Mouse (Mus musculus) lung, adult 18-20 months (tissue): ENCODE measurements at regions not wholly inside any gene's neighbourhood (a gene's known extent, or its start where the extent isn't known, plus 50 kb on each side); places are given as distances from the start of the nearest gene placed in this dataset.
A peak's percentile ranks its signal among the peaks of the same experiment; 100 is the strongest.
"Not testable (repeated sequence)": the region's sequence is repeated elsewhere in the genome, so short reads cannot be mapped to it uniquely, and the experiment has no call there.

ENCODE experiments used
- DNase-seq, 2 experiments: peaks; one replicate each; pipeline ENCODE4 v3.0.0; 2022; ENCODE audit warnings: mixed read lengths in 2 of 2

GRCm38 (mm10) chr2:72616412-72616811 is 140.5 kb downstream of the Cdca7 start:
- no peak for DNase-seq

- no peak for DNase-seq
Measured at GRCm38 (mm10) chr2:72619446-72619845, 143.5 kb downstream of the Cdca7 start.

- no peak for DNase-seq
Measured at GRCm38 (mm10) chr2:72620182-72620652, 144.3 kb downstream of the Cdca7 start.

- peak in 1 of 2 experiments; percentile 40 for DNase-seq
Measured at GRCm38 (mm10) chr2:72627915-72628314, 152.0 kb downstream of the Cdca7 start.

- DNase-seq: no peak
Measured at GRCm38 (mm10) chr2:72628626-72629470, 152.9 kb downstream of the Cdca7 start.

GRCm38 (mm10) chr2:72629691-72630461 is 153.9 kb downstream of the Cdca7 start:
- no peak for DNase-seq

GRCm38 (mm10) chr2:72637881-72638620 is 162.1 kb downstream of the Cdca7 start:
- DNase-seq: no peak

GRCm38 (mm10) chr2:72639022-72639421 is 163.1 kb downstream of the Cdca7 start:
- DNase-seq: no peak

- DNase-seq: no peak
Measured at GRCm38 (mm10) chr2:72641228-72641627, 165.3 kb downstream of the Cdca7 start.

GRCm38 (mm10) chr2:72644151-72644843 is 168.3 kb downstream of the Cdca7 start:
- no peak for DNase-seq

GRCm38 (mm10) chr2:72647642-72648041 is 171.7 kb downstream of the Cdca7 start:
- DNase-seq: no peak

- no peak for DNase-seq
Measured at GRCm38 (mm10) chr2:72648294-72648693, 172.3 kb downstream of the Cdca7 start.

GRCm38 (mm10) chr2:72655864-72656263 is 179.9 kb downstream of the Cdca7 start:
- no peak for DNase-seq

- DNase-seq: no peak
Measured at GRCm38 (mm10) chr2:72657101-72657920, 181.4 kb downstream of the Cdca7 start.

GRCm38 (mm10) chr2:72662396-72662795 is 186.4 kb downstream of the Cdca7 start:
- DNase-seq: no peak

GRCm38 (mm10) chr2:72662979-72663780 is 187.2 kb downstream of the Cdca7 start:
- DNase-seq: no peak

GRCm38 (mm10) chr2:72667396-72667795 is 191.4 kb downstream of the Cdca7 start:
- DNase-seq: not testable (repeated sequence)

- DNase-seq: no peak
Measured at GRCm38 (mm10) chr2:72672908-72673901, 197.2 kb downstream of the Cdca7 start.

GRCm38 (mm10) chr2:72674229-72674628 is 198.3 kb downstream of the Cdca7 start:
- peak; percentile 7 to 23 for DNase-seq
